Mouse (Mus musculus) MEL (cell line): ENCODE data around the gene Slc25a12.

Experiments used
- GATA1 ChIP-seq: IDR thresholded peaks from 2 replicates; pipeline ENCODE4 v1.6.1; 2011; ENCODE audit warnings: low read depth, low read length, improper control_type of control experiment
- POLR2A ChIP-seq, 2 experiments: IDR thresholded peaks; 2 replicates each; pipeline ENCODE4 v1.6.1; 2011 to 2012; ENCODE audit warnings: low read length in 2 of 2, mild to moderate bottlenecking in 2 of 2, control low read depth in 1 of 2, improper control_type of control experiment in 1 of 2, low read depth in 1 of 2, moderate library complexity in 1 of 2; ENCODE audit not compliant: control insufficient read depth in 1 of 2, insufficient read depth in 1 of 2, poor library complexity in 1 of 2

DNA sequence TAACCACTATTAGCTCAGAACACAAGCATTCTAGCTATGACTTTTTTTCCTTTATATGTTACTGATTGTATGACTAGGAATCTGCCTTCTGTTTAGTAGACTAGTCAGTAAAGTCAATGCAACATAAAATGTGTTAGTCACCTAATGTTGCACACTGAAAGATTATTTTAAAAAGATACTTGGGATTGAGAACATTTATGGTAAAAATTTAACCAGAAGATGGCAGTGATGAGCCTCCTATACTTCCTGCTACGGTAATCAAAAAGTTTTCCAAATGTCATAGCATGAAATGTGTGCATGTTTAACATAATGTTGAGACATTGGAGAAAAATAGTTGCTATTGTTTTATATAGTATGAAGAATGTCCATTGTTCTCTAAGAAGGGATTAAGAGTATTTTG lies 140.2 kb downstream of the Slc25a12 start:
- no peak for TF ChIP-seq POLR2A (IDR thresholded peaks at IDR 0.05; ENCODE audit: control insufficient read depth in 1 of 2, insufficient read depth in 1 of 2, low read depth in 1 of 2, low read length in 2 of 2, poor library complexity in 1 of 2)
- no peak for TF ChIP-seq GATA1
